Mouse (Mus musculus): Measurements from ENCODE around the gene Zmiz1.
A peak's percentile ranks its signal among the peaks of the same experiment; 100 is the strongest.

Zmiz1 gene

DNA sequence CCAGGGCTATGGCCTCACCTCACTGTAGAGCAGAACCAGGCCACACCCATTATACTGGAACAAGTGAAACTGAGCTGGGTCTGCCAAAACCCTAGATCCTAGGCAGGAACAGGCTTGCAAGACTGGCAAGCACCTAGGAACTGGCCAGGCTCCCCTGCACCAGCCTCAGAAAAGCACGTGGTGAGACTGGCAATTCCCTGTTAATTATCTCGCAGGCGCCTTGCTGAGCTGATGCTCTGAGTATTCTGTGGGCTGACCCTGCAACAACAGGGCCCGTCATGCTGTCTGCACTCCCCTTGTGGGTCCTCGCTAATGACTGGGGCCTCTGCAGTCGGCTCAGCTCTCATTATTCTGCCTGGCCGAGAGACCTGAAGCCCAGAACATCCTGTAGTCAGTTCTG lies 177.3 kb downstream of the Zmiz1 start:
- DNase-seq (ENCODE audit: low spot score in 2 of 2), result no peak

DNA sequence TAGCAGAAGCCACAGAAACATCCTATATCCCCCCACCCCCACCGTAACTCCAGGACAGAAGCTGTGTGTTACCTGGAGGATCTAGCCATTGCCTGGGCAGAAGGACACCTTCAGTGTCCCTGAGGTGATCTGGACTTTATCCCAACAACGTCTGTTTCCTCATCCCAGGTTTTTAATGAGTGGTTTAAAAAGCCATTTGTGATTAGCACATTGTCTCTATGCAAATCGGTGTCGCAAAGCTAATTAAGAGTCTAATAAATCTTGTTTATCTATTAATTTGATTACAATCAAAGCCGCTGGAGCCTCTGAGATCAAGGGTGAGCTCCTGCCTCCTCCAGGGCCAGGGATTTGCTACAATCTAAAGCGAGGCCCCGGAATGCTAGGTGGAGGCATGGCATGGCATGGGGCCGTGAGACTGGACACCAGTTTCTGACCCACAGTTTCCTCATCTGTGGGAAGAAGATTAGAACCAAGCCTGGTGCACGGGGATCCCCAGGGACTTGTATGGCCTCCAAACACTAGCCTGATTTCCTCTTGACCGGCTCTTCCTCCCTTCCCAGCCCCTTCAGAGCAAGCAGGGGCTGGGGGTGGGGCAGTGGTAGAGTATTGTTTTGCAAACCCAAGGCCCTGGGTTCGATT lies 180.3 kb downstream of the Zmiz1 start:
- DNase-seq (ENCODE audit: low spot score in 2 of 2), result no peak

DNA sequence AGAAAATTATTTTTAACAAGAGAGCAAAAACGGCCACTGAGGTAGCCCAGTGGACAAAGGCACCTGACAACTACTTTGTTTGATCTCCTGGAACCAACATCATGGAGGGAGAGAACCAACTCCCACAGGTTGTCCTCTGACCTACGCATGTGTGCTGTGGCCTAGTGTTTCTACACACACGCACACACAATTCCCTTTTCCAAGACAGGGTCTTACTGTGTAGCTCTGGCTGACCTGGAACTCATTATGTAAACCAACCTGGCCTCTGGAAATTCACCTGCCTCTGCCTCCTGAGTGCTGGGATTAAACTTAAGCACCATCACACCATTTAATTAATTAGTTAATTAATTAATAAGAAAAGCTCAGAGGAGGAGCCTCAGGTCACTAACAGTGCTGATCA lies 181.0 kb downstream of the Zmiz1 start:
- no peak for DNase-seq (ENCODE audit: low spot score in 2 of 2)

DNA sequence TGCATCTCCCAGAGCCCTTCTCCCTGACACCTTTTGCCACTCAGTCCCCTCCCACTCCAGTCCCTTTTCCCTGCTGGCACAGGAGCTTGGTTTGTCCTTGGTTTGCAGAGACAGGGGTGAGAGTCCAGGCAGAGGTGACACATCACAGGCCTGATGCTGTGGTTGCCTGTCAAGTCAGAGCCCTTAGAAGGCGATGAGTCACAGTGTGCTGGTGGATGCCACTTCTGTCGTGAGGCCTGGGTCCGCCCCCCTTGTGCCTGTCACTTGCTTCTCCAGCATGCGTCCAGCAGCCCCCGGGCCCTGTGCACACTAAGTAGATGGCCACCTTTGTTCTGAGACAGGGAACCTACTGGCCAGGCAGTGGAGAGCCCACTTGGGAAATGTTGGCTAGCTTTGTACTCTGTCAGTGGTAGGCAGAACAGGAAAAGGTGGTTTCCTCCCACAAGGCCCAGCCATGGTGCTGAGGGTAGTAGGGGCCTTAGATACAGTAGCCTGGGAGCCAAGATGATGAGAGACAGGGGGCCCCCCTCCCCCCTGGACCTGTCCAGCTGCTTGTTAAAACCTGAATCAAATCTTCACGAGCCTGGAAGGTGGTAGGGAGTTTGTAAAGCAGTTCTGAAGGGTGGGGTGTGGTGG lies 181.6 kb downstream of the Zmiz1 start:
- DNase-seq (ENCODE audit: low spot score in 2 of 2), result no peak

DNA sequence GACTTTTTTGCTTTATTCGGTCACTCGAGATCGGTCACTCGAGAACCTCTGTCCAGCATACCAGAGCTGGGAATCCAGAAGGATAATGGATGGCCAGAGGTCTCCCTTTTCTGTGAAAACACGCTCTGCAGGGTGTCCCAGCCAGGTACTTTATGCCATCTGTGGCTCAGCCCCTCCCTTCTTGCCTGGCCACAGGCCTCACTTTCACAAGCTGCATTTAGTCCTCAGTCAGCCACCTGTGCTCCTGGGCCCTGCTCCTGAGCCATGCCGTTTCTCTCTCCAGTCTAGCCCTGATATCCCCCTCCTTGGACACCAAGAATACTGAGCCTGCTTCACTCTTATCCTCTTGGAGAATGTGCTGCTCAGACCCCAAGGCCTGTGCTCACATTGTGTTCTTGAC lies 182.1 kb downstream of the Zmiz1 start:
- DNase-seq (ENCODE audit: low spot score in 2 of 2), result no peak

DNA sequence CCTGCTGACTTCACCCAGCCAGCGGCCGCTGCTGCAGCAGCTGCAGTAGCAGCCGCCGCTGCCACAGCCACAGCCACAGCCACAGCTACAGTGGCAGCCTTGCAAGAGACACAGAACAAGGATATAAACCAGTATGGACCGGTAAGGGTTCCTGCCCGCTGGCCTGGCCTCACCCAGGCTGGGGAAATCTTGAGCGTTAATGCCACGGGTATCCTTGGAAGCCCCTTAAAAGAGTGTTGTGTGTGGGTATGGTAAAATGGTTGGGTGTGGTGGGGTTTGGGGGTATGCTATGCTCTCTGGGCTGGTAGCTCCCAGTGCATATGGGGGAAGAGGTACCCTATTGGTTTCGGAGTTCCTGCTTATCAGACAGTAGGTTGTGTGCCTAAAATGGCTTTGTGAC lies 186.7 kb downstream of the Zmiz1 start:
- no peak for DNase-seq (ENCODE audit: low spot score in 2 of 2)

DNA sequence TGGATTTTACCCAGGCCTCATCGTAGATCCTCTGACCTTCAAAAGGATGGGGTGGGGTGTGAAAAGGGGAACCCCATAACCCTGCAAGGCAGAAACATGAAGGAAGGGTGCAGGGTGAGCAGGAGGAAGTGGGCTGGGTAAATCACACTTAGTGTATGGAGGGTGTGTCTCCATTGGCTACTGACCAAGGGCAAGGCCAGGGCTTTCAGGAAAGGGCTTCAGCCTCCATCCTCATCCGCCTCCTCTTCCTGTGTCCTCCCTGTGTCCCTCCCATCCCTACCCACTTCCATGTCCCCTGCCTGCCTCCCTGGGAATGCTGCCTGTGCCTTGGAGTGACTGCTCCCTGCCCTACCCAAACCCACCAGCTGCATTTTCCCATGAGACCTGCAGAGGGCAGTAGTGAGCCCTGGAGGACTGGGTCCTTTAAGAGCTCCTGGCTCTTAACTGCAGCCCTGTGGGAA lies 187.2 kb downstream of the Zmiz1 start:
- DNase-seq (ENCODE audit: low spot score in 2 of 2), result peak; percentile 47 to 73

DNA sequence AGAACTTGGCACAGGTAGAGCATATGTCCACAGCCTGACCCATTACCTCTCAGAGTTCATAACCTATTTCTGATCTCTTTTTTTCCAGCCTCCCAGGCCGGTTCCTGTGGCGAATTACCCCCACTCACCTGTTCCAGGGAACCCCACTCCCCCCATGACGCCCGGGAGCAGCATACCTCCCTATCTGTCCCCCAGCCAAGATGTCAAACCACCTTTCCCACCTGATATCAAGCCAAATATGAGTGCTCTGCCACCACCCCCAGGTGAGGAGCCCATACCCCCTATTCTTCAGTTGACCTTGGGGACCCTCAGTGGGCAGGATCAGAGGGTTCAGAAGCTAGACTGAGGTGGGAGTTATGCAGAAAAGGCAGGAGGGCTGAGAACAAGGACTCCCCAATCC lies 192.1 kb downstream of the Zmiz1 start:
- DNase-seq (ENCODE audit: low spot score in 2 of 2), result no peak

DNA sequence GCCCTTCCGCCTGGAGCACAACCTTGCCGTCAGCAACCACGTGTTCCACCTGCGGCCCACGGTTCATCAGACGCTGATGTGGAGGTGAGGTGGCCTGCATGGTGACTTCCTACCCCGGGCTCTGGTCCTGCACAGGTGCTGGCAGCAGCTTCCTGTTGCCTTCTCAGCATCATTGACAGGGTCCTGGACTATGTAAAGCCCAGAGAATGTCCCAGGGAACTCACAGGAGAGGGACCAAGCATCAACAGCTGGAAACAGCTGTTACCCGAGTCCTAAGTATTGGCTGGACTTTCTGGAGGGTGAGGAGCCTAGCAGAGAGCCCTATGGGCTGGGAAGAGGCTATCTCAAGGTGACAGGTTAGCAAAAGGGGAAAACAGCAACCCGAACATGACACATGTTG lies 192.9 kb downstream of the Zmiz1 start:
- DNase-seq (ENCODE audit: low spot score in 2 of 2), result no peak

DNA sequence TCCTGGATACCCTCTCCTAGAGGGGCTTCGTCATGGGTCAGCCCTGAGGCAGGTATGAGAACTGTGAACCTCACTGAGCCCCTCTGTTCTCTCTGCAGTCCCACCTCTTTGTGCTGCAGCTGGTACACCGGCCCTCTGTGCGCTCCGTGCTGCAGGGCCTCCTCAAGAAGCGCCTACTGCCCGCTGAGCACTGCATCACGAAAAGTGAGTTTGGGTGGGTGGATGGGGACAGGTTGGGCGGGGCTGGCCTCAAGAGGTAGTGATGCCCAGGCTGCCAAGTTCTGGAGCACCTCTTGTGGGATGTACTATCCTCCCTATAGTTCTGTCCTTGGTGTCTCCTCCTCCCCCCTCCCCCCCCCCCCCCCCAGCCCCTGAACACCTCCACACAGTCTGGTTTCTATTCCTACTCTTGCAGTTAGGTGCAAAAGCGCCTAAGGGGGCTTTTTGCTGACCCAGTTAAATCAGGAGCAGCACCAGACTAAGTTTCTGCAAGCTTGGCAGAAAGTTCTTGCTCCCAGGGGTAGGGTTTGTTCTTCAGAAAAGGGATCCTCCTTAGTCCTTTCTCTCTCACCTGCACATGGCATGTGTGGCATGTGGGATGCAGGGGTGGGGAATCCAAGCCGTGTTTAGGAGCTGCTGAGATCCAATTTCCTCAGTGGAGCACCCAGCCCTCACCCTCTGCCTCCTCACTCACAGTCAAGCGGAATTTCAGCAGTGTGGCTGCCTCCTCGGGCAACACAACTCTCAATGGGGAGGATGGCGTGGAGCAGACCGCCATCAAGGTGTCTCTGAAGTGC lies 195.6 kb downstream of the Zmiz1 start:
- no peak for DNase-seq (ENCODE audit: low spot score in 2 of 2)

DNA sequence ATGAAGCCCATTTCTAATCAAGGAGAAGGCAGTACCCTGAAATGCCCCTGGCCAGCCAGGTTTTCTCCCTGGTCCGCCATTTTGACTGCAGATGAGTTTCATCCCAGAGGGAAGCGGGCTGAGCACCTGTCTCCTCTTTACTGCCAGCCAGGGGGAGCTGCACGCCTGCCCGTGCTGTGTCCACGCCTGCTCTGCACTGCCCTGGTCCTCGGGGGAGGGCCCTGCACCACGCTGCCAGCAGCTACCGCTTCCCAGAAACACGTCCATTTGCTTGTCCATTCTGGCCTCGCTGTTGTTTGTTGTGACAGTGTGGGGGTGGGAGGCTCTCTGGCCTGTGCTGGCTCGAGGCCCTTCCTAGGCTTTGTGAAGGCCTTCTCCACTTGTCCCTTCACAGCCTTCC lies 201.7 kb downstream of the Zmiz1 start:
- no peak for DNase-seq (ENCODE audit: low spot score in 2 of 2)

DNA sequence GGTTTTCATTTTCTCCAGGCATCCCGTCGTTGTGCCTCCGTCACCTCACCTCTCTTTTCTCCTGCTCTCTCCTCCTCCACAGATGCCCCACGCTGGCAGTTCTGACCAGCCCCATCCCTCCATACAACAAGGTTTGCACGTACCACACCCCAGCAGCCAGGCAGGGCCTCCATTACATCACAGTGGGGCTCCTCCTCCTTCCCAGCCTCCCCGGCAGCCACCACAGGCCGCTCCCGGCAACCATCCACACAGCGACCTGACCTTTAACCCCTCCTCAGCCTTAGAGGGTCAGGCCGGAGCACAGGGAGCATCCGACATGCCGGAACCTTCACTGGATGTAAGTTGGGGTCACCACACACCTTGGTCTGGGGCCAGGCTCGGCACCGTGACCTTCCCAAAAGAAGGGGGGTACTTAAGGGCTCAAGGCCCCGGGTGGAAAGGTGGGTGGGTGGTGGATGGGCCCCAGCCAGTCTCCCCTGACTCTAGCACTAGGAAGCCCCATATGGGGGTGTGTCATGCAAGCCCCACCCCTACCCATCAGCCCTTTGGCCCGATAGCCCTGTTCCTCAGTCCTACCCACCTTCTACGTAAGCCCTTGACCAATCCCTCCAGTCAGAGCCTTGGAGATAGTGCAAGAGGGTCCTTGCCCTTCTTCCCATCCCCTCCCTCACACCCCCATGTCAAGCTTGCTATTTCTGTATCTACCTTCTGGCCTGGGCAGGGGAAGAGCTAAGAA lies 202.4 kb downstream of the Zmiz1 start:
- DNase-seq (ENCODE audit: low spot score in 2 of 2), result no peak

DNA sequence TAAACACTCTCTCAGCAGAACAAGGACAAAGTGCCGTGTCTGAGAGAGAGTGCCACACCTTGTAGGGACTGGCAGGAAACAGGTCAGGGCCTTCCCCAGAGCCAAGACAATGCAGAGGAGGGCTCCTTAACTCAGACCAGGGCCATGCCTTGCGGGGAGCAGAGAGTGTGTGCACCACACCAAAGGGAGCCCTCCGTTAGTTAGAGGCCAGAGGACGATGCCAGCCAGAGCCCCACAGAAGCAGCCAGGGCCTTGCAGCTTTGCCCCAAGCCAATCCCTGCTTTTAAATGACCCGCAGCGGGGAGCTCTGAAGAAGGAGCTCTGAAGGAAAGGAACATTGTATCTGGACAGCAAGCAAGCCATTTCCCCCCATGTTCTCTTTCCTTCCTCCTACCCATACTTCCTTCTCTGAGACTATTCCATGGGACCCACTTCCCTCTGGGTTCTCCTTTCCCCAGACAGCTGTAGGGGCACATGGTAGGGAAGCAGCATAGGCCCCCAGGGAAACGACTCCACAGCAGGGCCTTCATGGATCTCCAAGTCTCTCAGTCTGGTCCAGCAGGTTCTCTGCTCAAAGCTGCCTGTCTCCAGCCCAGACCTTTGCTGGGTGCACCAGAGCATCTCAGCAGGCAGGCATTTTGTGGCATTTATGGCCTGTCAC lies 204.8 kb downstream of the Zmiz1 start:
- DNase-seq (ENCODE audit: low spot score in 2 of 2), result no peak

DNA sequence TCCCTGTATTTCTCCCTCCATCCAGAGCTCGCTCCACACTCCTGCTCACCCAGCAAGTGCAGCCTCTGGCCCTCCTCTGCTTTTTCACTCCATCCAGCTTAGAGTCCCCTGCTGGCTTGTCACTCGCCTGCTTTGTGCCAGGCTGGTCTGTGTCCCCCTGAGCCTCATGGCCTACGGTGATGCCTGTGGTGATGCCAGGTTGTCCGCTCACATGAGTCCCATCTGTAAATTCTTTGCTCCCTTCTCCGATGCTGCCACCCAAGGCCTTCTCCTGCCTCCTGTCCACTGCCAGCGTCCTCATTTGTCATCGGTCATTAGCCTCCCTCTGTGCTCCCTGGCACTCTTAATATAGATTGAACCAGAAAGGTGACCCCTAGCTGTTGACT lies 205.3 kb downstream of the Zmiz1 start:
- no peak for DNase-seq (ENCODE audit: low spot score in 2 of 2)

DNA sequence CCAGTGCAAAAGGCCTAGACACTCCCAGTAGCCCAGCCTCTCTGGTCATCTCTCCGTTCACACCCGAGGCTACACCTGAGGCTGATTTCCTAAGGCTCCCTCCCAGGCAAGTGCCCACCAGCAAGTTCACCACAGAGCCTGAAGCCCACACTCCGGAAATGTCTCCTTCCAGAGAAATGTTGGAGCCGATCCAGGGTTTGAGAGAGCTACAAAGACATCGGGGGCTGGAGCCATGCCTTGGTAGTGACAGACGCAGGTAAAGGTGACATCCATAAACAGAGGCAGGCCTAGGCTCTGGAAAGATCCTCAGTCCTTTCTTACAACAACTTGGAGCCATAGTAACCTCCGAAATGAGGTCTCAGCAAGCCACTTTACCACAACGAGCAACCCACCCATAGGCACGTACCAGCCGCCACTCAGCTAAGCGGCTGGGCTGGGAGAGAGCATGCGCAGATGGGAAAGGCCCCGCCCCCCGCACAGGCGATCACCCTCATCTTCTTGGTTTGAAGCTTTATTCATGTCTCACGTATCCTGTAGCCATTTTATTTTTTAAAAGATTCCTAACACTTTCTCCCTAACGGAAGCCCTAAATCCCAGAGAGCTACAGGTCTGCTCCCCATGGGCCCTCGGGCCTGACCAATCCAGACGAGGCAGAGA lies 206.5 kb downstream of the Zmiz1 start:
- no peak for DNase-seq (ENCODE audit: low spot score in 2 of 2)

DNA sequence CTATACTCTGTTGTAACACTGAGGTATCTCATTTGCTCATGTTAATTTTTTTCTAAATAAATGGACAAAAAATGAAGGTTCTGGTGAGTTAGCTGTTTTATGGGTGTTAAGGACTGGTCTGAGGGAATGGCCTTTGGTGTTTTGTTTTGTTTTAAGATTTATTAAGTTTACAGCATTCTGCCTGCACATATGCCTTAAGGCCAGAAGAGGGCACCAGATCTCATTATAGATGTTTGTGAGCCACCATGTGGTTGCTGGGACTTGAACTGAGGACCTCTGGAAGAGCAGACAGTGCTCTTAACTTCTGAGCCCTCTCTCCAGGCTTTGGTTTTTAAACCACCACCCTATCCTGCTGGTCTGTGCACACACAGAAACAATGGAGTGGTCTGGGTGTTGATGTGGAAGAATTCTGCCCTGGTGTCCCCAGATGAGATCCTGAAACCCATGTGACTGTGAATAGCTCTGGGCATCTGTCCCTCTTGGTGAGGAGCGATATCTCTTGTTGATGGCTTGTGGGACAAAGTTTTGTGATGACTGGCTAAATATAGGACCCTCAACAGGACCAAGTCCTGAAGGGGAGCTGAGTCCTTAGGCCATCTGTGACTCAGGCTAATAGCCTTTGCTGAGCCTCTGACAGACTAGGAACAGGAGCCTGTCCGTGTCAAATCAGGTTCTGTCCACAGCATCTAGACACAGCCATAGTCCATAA lies 207.8 kb downstream of the Zmiz1 start:
- no peak for DNase-seq (ENCODE audit: low spot score in 2 of 2)

DNA sequence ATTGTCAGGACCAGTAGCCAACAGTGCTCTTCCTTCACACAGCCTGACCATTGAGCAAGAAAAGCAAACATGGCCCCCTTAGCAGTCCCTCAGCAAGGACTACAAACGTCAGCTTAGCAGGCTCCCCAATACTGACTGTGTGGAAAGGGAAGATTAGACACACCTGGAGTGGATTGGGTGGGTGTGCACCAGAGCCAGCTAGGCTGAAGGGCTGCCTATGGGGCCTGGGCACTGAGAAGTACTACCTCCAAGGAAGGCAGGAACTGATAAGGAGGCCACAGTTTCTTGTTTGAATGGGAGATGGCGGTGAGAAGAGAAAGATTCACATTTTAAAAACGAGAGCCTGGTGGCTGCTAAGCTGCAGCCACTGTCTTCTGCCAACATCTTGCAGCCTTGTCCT lies 208.6 kb downstream of the Zmiz1 start:
- DNase-seq (ENCODE audit: low spot score in 2 of 2), result no peak

DNA sequence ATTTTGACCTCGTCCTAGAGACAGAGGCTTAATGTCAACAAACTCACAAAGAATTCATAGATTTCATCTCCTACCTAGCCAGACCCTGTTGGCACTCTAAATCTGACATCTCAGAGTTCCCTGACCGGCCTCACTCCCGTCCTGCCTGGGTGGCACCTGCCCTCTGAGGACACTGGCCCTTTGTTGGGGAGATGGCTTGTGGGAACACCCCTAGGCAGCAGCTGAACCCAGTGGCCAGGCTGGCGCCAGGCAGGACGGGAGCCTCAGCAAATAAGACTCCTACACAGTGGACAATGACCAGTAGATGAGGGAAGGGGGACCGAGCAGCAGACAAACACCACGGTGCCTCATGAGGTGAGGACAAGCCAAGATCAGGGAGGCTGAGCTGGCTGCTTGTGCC lies 220.6 kb downstream of the Zmiz1 start:
- DNase-seq (ENCODE audit: low spot score in 2 of 2), result no peak

DNA sequence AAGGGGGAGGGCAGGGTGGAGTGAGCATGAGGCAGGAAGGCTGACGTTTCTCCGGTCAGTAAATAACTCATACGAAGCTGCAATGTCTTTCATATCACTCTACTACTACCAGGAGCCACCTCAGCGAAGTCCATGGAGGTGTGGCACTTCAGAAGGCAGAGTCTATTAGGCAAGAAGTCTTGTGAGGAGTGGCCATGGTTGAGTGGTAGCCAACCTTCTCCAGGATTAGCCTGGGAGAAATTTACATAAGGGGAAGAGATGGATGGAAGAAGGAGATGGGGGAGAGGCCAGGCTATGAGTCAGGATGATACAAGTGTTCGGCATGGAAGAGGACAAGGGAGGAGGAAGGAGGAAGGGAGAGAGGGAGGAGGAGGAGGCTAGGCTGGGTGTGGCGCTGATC lies 223.0 kb downstream of the Zmiz1 start:
- DNase-seq (ENCODE audit: low spot score in 2 of 2), result no peak

DNA sequence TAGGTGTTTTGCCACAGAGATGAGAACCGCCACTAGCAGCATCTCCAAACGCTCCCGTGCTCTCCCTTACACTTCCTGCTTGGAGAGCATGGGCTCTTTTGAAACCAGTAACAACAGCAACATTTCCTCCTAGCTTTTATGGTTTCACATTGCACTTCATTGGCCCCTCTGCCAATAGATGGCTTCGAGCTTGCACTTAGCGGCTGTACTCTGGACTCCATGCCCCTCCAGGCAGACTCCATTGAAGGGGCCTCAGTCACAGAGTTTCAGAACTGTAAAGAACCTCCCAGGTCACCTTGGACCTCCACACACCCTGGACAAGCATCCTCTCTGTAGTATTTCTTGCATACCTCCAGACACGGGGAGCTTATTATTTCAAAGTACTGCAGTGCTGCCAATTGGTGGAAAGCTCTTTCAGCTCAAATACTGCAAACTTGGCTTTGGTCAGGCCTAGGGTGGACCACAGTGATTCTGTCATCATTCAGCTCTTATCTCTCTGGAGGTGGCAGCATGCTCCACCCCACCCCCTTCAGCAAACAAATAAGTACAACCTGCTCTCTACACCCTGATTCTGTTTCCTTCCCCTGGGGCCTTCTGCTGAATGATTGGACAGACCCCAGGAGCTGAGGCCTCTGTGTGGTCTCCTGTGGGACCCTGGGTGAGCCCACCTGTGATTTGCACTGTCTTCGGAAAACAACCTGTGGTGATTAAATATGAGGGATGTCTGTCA lies 227.4 kb downstream of the Zmiz1 start:
- no peak for DNase-seq (ENCODE audit: low spot score in 2 of 2)

All from spleen, postnatal 10 days (tissue).